ENCODE assay signal across 8 mouse cellular contexts in the genomic region with DNA sequence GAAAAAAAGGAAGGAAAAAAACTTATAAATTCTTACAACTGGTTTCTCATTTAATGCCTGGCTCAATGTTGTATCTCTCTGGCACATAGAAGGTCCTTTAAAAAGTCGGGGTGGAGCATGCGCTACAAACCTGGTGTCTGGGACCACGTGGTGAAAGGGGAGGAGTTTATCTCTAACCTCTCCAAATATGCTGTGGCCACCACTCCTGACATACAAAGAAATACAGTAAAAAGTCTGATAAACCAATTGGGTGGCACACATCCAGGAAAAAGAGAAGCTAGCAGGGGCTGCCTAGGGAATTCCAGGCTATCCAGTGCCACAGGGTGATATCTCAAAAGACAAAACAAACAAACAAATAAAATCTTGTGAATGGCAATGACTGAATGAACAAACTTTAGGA. TPM values are rescaled to one million over a fixed set of nuclear protein-coding genes. Genes with fewer than 3 reads are reported as not detected.
A peak's percentile ranks its signal among the peaks of the same experiment; 100 is the strongest.
DNase-seq lines count a peak whose midpoint lies in the region; ATAC-seq and TF ChIP-seq lines count a peak whose summit lies in the region.

No protein-coding gene starts in this region.

- no peak for ATAC-seq in heart, embryonic 16.5 days (replicated peaks; ENCODE audit: extremely low read depth, insufficient read depth, low FRiP score)
- ATAC-seq in forebrain, embryonic 13.5 days: no peak
- ATAC-seq in liver, embryonic 13.5 days (ENCODE audit: low read depth): peak; percentile 40; the same call in 1 of the 2 replicates

- TF ChIP-seq EP300 in MEL (IDR thresholded peaks at IDR 0.05; ENCODE audit: low read depth in 1 of 2, low read length in 2 of 2): no peak

- H3K27me3 ChIP-seq in heart, embryonic 16.5 days (ENCODE audit: control insufficient read depth, insufficient read depth, low read length): no peaks in the 10 kb centered on the region
- no peaks in the 10 kb centered on the region for H3K27me3 ChIP-seq in MEL (ENCODE audit: control insufficient read depth in 1 of 2, insufficient read depth in 2 of 2, low read length in 2 of 2)
- H3K27me3 ChIP-seq in forebrain, embryonic 13.5 days: no peaks in the 10 kb centered on the region
- H3K27me3 ChIP-seq in liver, embryonic 13.5 days: no peaks in the 10 kb centered on the region

- TF ChIP-seq POLR2A in MEL (IDR thresholded peaks at IDR 0.05; ENCODE audit: control insufficient read depth in 1 of 2, insufficient read depth in 1 of 2, low read depth in 1 of 2, low read length in 2 of 2, poor library complexity in 1 of 2): no peak

- H3K9me3 ChIP-seq in heart, embryonic 16.5 days (replicated peaks; ENCODE audit: control insufficient read depth, low read length): no peaks in the 10 kb centered on the region
- H3K9me3 ChIP-seq in MEL (replicated peaks; ENCODE audit: insufficient read depth, low read length): no peaks in the 10 kb centered on the region
- no peaks in the 10 kb centered on the region for H3K9me3 ChIP-seq in forebrain, embryonic 13.5 days (replicated peaks)
- H3K9me3 ChIP-seq in liver, embryonic 13.5 days (replicated peaks): no peaks in the 10 kb centered on the region

- no peaks in the 10 kb centered on the region for H3K36me3 ChIP-seq in heart, embryonic 16.5 days (ENCODE audit: control insufficient read depth, insufficient read depth)
- H3K36me3 ChIP-seq in MEL (ENCODE audit: control insufficient read depth in 1 of 2, insufficient read depth in 2 of 2, low read length in 2 of 2): peaks cover 0 to 9% of the 10 kb centered on the region in 2 experiments; a peak in 2 of 4 replicates
- no peaks in the 10 kb centered on the region for H3K36me3 ChIP-seq in forebrain, embryonic 13.5 days (ENCODE audit: poor library complexity, severe bottlenecking)
- no peaks in the 10 kb centered on the region for H3K36me3 ChIP-seq in liver, embryonic 13.5 days

- H3K27ac ChIP-seq in heart, embryonic 16.5 days (ENCODE audit: low read length): peak overlapping the region; percentile 71
- 0 out of 2 replicates have a peak overlapping the region, but pooled peaks have one; percentile 9 for H3K27ac ChIP-seq in MEL (ENCODE audit: control insufficient read depth, low read depth, low read length)
- peak overlapping the region; percentile 11; the same call in 1 of the 2 replicates for H3K27ac ChIP-seq in forebrain, embryonic 13.5 days
- H3K27ac ChIP-seq in liver, embryonic 13.5 days: peak overlapping the region; percentile 75; the same call in 1 of the 2 replicates

- no peak for DNase-seq in heart, adult 8-10 months (ENCODE audit: low spot score)
- DNase-seq in MEL (ENCODE audit: low read depth, low spot score): peak; percentile 75
- no peak for DNase-seq in liver, embryonic 13.5 days
- DNase-seq in right cerebral cortex, postnatal 36 days (ENCODE audit: low spot score in 2 of 2): no peak
- no peak for DNase-seq in left cerebral cortex, adult 8-10 months (ENCODE audit: low spot score in 2 of 2)
- DNase-seq in thymus, adult 18-20 months: no peak

- H3K9ac ChIP-seq in heart, embryonic 16.5 days (ENCODE audit: low read length): peak overlapping the region; percentile 55; the same call in 1 of the 2 replicates
- H3K9ac ChIP-seq in MEL (ENCODE audit: control insufficient read depth, low read depth, low read length, poor library complexity, severe bottlenecking): peak overlapping the region; percentile 16; the same call in 1 of the 2 replicates
- no peak overlapping the region for H3K9ac ChIP-seq in forebrain, embryonic 13.5 days
- H3K9ac ChIP-seq in liver, embryonic 13.5 days: 0 out of 2 replicates have a peak overlapping the region, but pooled peaks have one; percentile 27

- peaks cover 15% of the 10 kb centered on the region for H3K4me1 ChIP-seq in heart, embryonic 16.5 days (ENCODE audit: control insufficient read depth, insufficient read depth, low read length)
- peaks cover 4 to 15% of the 10 kb centered on the region in 2 experiments for H3K4me1 ChIP-seq in MEL (ENCODE audit: control insufficient read depth in 1 of 2, insufficient read depth in 2 of 2, low read length in 2 of 2)
- H3K4me1 ChIP-seq in forebrain, embryonic 13.5 days: peaks cover 20% of the 10 kb centered on the region
- H3K4me1 ChIP-seq in liver, embryonic 13.5 days (replicated peaks): peaks cover 65% of the 10 kb centered on the region

- peaks cover 35% of the 10 kb centered on the region for H3K79me2 ChIP-seq in MEL (ENCODE audit: control insufficient read depth, insufficient read depth, low read length, poor library complexity)

- no peak overlapping the region for H3K4me3 ChIP-seq in heart, embryonic 16.5 days (ENCODE audit: low read length)
- H3K4me3 ChIP-seq in MEL (ENCODE audit: control insufficient read depth in 1 of 2, insufficient read depth in 1 of 2, low read depth in 2 of 2, low read length in 2 of 2): peak overlapping the region; percentile 4 to 61; a peak in 2 of 4 replicates
- no peak overlapping the region for H3K4me3 ChIP-seq in forebrain, embryonic 13.5 days
- H3K4me3 ChIP-seq in liver, embryonic 13.5 days (replicated peaks): no peak overlapping the region

- no peak for TF ChIP-seq CTCF in MEL (IDR thresholded peaks at IDR 0.05 in 2 of 3, conservative IDR thresholded peaks at IDR 0.05 in 1 of 3; ENCODE audit: control insufficient read depth in 1 of 3, insufficient read depth in 1 of 3, low read depth in 2 of 3, low read length in 3 of 3, poor library complexity in 1 of 3, severe bottlenecking in 1 of 3)

- no peak for TF ChIP-seq RAD21 in MEL (IDR thresholded peaks at IDR 0.05; ENCODE audit: low read depth, low read length)

- H3K4me2 ChIP-seq in heart, embryonic 16.5 days (ENCODE audit: low read depth, low read length): peak overlapping the region; percentile 26
- peak overlapping the region; percentile 27; the same call in 1 of the 2 replicates for H3K4me2 ChIP-seq in forebrain, embryonic 13.5 days
- peak overlapping the region; percentile 10 for H3K4me2 ChIP-seq in liver, embryonic 13.5 days

- WGBS in heart, embryonic 16.5 days: 14% methylated on average over 3 of the region's 3 CpGs
- 27% methylated on average over 3 of the region's 3 CpGs for WGBS in forebrain, embryonic 13.5 days
- 23% methylated on average over 3 of the region's 3 CpGs for WGBS in liver, embryonic 13.5 days (ENCODE audit: insufficient replicate concordance)

TF ChIP-seq in MEL, 35 proteins besides CTCF, POLR2A, EP300 and RAD21:
- TF ChIP-seq ZC3H11A (IDR thresholded peaks at IDR 0.05; ENCODE audit: low read depth, low read length): no peak
- TF ChIP-seq E2F4 (IDR thresholded peaks at IDR 0.05; ENCODE audit: borderline replicate concordance, low read depth, low read length): no peak
- peak; percentile 92 for TF ChIP-seq MAX (IDR thresholded peaks at IDR 0.05; ENCODE audit: low read length)
- TF ChIP-seq USF2 (IDR thresholded peaks at IDR 0.05; ENCODE audit: borderline replicate concordance in 1 of 2, insufficient read depth in 1 of 2, low read depth in 1 of 2, low read length in 2 of 2): peak in 1 of 2 experiments; percentile 62; a peak in 2 of 4 replicates
- peak; percentile 90 for TF ChIP-seq USF1 (IDR thresholded peaks at IDR 0.05; ENCODE audit: low read depth, low read length)
- peak; percentile 76 for TF ChIP-seq NRF1 (IDR thresholded peaks at IDR 0.05; ENCODE audit: insufficient read depth, low read depth, low read length, poor library complexity, severe bottlenecking)
- TF ChIP-seq SMC3 (IDR thresholded peaks at IDR 0.05; ENCODE audit: low read depth, low read length): no peak
- no peak for TF ChIP-seq ZMIZ1 (IDR thresholded peaks at IDR 0.05; ENCODE audit: low read depth, low read length)
- no peak for TF ChIP-seq ETS1 (IDR thresholded peaks at IDR 0.05; ENCODE audit: low read depth, low read length)
- no peak for TF ChIP-seq TAL1 (IDR thresholded peaks at IDR 0.05; ENCODE audit: low read length)
- TF ChIP-seq MEF2A (IDR thresholded peaks at IDR 0.05; ENCODE audit: extremely low read depth, insufficient replicate concordance, low read depth, low read length, poor library complexity, severe bottlenecking): no peak
- peak; percentile 80 for TF ChIP-seq MXI1 (IDR thresholded peaks at IDR 0.05; ENCODE audit: low read depth, low read length)
- peak; percentile 40; the same call in 1 of the 2 replicates for TF ChIP-seq SIN3A (IDR thresholded peaks at IDR 0.05; ENCODE audit: low read length)
- peak; percentile 75; the same call in 1 of the 2 replicates for TF ChIP-seq MYC (IDR thresholded peaks at IDR 0.05; ENCODE audit: low read depth, low read length)

RNA-seq across cellular contexts. Expression of a gene that starts 1.1 kb away (rescaled TPM):
- 36.0 and 40.2 TPM in 2 replicates for polyA plus RNA-seq in heart, embryonic 16.5 days (2015; fragmentation: Nextera tagmentation; extraction: Ambion mirVana)
- total RNA-seq in heart, adult 8-10 months (2022): 10 to 100 TPM; 35.5 to 60.5 (median 45.4) TPM
- 30.3 and 37.3 TPM in 2 replicates for total RNA-seq in MEL (2012; rRNA removed)
- polyA plus RNA-seq in MEL (2012; ENCODE audit: insufficient read depth in 1 of 2, insufficient read length in 2 of 2, low read depth in 1 of 2, low replicate concordance in 2 of 2, missing spikeins in 1 of 2): 10 to 100 TPM; 41.6 to 89.2 TPM
- polyA plus RNA-seq in forebrain, embryonic 13.5 days (2015; fragmentation: Nextera tagmentation; extraction: Ambion mirVana): 73.3 and 85.4 TPM in 2 replicates
- polyA plus RNA-seq in liver, embryonic 13.5 days (2015; fragmentation: Nextera tagmentation; extraction: Ambion mirVana): 26.5 and 28.3 TPM in 2 replicates
- total RNA-seq in left cerebral cortex, adult 8-10 months (2022): 100 to 1,000 TPM; 105 to 132 (median 130) TPM

Comparison
In these comparisons a context has a peak if more than half of its experiments do, and no peak if none do; other contexts are left out.
1. H3K27ac ChIP-seq: peak in every context shown above with its lines; median percentile 75 in liver, embryonic 13.5 days; 71 in heart, embryonic 16.5 days; 11 in forebrain, embryonic 13.5 days; 9 in MEL.
2. H3K4me3 ChIP-seq: peak in MEL (2 of 2); none in heart, embryonic 16.5 days (single experiment), forebrain, embryonic 13.5 days (single experiment) and liver, embryonic 13.5 days (single experiment).
3. Peak in every context shown above with its lines, with median percentiles within 50 percentile points of each other: H3K4me2 ChIP-seq.